Mouse (Mus musculus): Measurements from ENCODE around the gene Hpd. TPM values are rescaled to one million over a fixed set of nuclear protein-coding genes. Genes with fewer than 3 reads are reported as not detected.

Gene Hpd
- polyA plus RNA-seq, 1 experiment from 2014 or later: 4.7 TPM

- 93% methylated on average over 5 of the region's 5 CpGs for WGBS
- H3K4me3 ChIP-seq (replicated peaks): no peak overlapping the region
- ATAC-seq: no peak
Measured at GRCm38 (mm10) chr5:123178792-123179191, 3.7 kb downstream of the Hpd start.

DNA sequence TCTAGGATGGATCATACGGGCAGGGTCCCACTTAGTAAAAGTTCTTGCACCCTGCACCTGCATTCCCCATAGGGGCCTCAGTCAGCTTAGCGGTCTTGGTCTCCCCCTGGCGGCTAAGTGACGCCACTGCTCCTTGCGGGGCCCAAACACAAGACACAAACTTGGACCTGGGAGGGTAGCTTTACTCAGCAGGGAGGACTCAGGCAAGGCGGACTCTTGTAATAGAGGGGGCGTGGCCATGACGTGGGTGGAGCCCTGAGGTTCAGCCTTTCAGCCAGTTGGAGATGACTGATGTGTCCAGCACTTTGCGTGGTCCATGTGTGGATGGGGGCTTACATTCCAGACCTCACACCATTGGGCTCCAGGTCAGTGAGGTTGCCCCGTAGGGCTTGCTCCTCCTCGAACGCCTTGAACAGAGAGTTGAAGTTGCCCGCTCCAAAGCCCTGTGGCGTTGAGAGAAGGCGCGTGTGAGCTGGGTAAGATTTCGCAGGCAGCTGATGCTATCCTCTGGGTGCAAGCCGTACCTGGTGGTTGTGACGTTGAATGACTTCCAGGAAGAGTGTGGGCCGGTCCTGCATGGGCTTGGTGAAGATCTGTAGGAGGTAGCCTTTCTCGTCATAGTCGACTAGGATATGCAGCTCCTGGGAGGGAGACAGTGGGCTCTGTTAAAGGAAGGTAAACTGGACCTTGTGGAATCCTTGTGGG is 10.7 kb downstream of the Hpd start:
- Histone ChIP-seq H3K9me3 (no peaks in the 10 kb centered on the region), H3K4me1 (replicated peaks) (0 out of 2 replicates have a peak, but pooled peaks cover 2% of the 10 kb centered on the region), H3K27me3 (replicated peaks) (no peaks in the 10 kb centered on the region), H3K4me2 (replicated peaks) (peak overlapping the region; percentile 54), H3K9ac (no peak overlapping the region), H3K36me3 (0 out of 2 replicates have a peak, but pooled peaks cover 1% of the 10 kb centered on the region), H3K27ac (no peak overlapping the region), H3K4me3 (replicated peaks) (no peak overlapping the region; the same call in 1 of the 2 replicates)
- peak; percentile 90 for ATAC-seq
- WGBS: 9% methylated on average over 22 of the region's 22 CpGs

More at GRCm38 (mm10) chr5:123178792-123179191, 3.7 kb downstream of the Hpd start:
- Histone ChIP-seq H3K27ac (no peak overlapping the region), H3K4me1 (replicated peaks) (no peaks in the 10 kb centered on the region), H3K4me2 (replicated peaks) (no peak overlapping the region), H3K36me3 (no peaks in the 10 kb centered on the region), H3K9me3 (no peaks in the 10 kb centered on the region), H3K27me3 (replicated peaks) (no peaks in the 10 kb centered on the region), H3K9ac (no peak overlapping the region)

GRCm38 (mm10) chr5:123170365-123170764 is 12.2 kb downstream of the Hpd start:
- no peak for ATAC-seq
- no peak overlapping the region for H3K4me2 ChIP-seq (replicated peaks)
- WGBS: 83% methylated on average over 9 of the region's 9 CpGs
- peaks cover 13% of the 10 kb centered on the region for H3K36me3 ChIP-seq
- no peak overlapping the region for H3K27ac ChIP-seq
- no peaks in the 10 kb centered on the region for H3K27me3 ChIP-seq (replicated peaks)
- no peak overlapping the region for H3K4me3 ChIP-seq (replicated peaks)
- no peak overlapping the region for H3K9ac ChIP-seq
- H3K9me3 ChIP-seq: no peaks in the 10 kb centered on the region
- H3K4me1 ChIP-seq (replicated peaks): 0 out of 2 replicates have a peak, but pooled peaks cover 2% of the 10 kb centered on the region

DNA sequence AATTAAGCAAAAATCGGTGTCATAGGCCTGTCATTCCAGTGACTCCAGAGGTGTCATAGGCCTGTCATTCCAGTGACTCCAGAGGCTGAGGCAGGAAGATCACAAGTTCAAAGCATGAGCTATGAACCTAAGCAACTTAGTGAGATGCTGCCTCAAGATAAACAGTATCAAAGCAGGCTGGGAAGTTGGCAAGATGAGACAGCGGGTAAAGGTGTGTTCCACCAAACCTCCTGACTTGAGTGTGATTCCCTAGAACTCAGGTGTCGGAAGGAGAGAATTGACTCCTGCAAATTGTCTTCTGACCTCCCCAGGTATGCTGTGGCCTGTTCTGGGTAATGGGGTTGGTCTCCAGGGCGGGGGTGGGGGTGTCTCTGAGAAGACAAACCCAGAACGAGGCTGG is 13.2 kb downstream of the Hpd start, which contains the start of gene Psmd9:
Psmd9 (plus strand) TSS at position 130 of the 400 bp plus-strand sequence.
- ATAC-seq: no peak
- H3K36me3 ChIP-seq: peaks cover 17% of the 10 kb centered on the region
- 77% methylated on average over 5 of the region's 5 CpGs for WGBS

DNA sequence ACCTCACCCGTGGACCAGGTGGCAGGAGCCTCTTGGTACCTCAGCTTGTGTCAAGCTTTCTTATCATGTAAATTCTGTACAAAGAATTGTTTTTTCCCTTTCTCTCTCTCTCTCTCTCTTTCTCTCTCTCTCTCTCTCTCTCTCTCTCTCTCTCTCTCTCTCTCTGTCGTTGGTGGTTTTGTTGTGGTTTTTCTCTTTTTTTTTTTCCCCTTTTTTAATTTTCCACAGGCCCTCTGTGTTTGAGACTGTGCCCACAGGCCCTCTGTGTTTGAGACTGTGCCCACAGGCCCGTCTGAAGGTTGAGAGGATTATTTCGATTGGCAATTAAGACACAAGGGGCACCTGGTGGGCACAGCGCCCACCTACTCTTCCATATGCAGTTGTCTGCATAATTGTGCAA is 14.9 kb downstream of the Hpd start:
- Histone ChIP-seq H3K36me3 (peaks cover 33% of the 10 kb centered on the region), H3K27me3 (replicated peaks) (no peaks in the 10 kb centered on the region), H3K9me3 (no peaks in the 10 kb centered on the region), H3K4me1 (replicated peaks) (0 out of 2 replicates have a peak, but pooled peaks cover 2% of the 10 kb centered on the region), H3K4me3 (replicated peaks) (no peak overlapping the region), H3K4me2 (replicated peaks) (no peak overlapping the region), H3K9ac (no peak overlapping the region), H3K27ac (no peak overlapping the region)
- WGBS: 76% methylated on average over 5 of the region's 5 CpGs
- ATAC-seq: no peak

More for the DNA sequence above, 13.2 kb downstream of the Hpd start, which contains the start of gene Psmd9:
- Histone ChIP-seq H3K9ac (no peak within 1 kb of the TSS), H3K4me3 (replicated peaks) (no peak within 1 kb of the TSS), H3K4me1 (replicated peaks) (0 out of 2 replicates have a peak, but pooled peaks cover 2% of the 10 kb centered on the region), H3K4me2 (replicated peaks) (no peak within 1 kb of the TSS), H3K27ac (no peak within 1 kb of the TSS), H3K27me3 (replicated peaks) (no peaks in the 10 kb centered on the region), H3K9me3 (no peaks in the 10 kb centered on the region)

DNA sequence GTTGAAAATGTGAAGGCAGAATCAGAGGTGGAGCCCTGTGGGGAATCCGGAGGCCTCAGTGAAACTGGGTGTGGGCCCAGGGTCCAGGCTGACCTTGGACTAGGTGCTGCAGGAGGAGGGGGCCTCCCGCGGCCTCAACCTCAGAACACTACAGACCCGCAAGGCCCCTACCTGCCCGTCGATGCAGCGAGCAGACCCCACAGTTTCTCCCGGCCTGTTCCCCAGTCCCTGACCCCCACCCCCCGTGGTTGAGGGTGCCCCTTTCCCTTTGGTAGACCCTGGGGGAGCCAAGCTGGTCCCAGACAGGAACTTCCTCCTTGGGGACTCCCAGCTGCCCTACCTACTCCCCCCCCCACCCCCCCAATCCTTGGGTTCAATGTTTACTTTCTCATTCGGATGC is 16.1 kb downstream of the Hpd start:
- 0 out of 2 replicates have a peak, but pooled peaks cover 2% of the 10 kb centered on the region for H3K4me1 ChIP-seq (replicated peaks)
- 0 out of 2 replicates have a peak, but pooled peaks have one; percentile 17 for ATAC-seq
- 78% methylated on average over 10 of the region's 10 CpGs for WGBS

GRCm38 (mm10) chr5:123162942-123163341 is 19.6 kb downstream of the Hpd start:
- Histone ChIP-seq H3K27ac (no peak overlapping the region), H3K4me3 (replicated peaks) (no peak overlapping the region), H3K36me3 (peaks cover 70% of the 10 kb centered on the region), H3K9me3 (no peaks in the 10 kb centered on the region), H3K27me3 (replicated peaks) (no peaks in the 10 kb centered on the region), H3K9ac (no peak overlapping the region), H3K4me2 (replicated peaks) (no peak overlapping the region), H3K4me1 (replicated peaks) (no peaks in the 10 kb centered on the region)
- ATAC-seq: no peak
- 83% methylated on average over 9 of the region's 9 CpGs for WGBS

More for the DNA sequence above, 16.1 kb downstream of the Hpd start:
- H3K4me2 ChIP-seq (replicated peaks): no peak overlapping the region
- H3K4me3 ChIP-seq (replicated peaks): no peak overlapping the region
- H3K9ac ChIP-seq: no peak overlapping the region
- no peaks in the 10 kb centered on the region for H3K27me3 ChIP-seq (replicated peaks)
- peaks cover 39% of the 10 kb centered on the region for H3K36me3 ChIP-seq
- H3K27ac ChIP-seq: no peak overlapping the region
- no peaks in the 10 kb centered on the region for H3K9me3 ChIP-seq

DNA sequence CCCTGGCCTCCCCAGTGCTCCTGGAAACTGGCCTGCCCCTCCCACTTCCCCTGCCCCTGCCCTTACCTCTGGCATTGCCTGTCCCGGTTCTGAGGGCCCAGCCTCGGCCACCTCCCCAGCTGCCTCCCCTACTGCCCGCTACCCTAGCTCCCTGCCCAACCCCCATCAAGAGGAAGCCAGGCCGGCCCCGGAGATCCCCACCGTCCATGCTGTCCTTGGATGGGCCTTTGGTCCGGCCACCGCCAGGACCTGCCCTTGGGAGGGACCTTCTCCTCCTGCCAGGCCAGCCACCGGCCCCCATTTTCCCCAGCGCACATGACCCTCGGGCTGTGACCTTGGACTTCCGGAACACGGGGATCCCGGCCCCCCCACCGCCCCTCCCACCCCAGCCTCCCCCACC is 22.2 kb downstream of the Hpd start:
- no peak for ATAC-seq
- no peak overlapping the region for H3K4me3 ChIP-seq (replicated peaks)
- no peak overlapping the region for H3K27ac ChIP-seq
- no peak overlapping the region for H3K4me2 ChIP-seq (replicated peaks)
- no peaks in the 10 kb centered on the region for H3K27me3 ChIP-seq (replicated peaks)
- H3K4me1 ChIP-seq (replicated peaks): no peaks in the 10 kb centered on the region
- 85% methylated on average over 15 of the region's 15 CpGs for WGBS
- no peak overlapping the region for H3K9ac ChIP-seq
- H3K36me3 ChIP-seq: peaks cover 75% of the 10 kb centered on the region
- H3K9me3 ChIP-seq: no peaks in the 10 kb centered on the region

DNA sequence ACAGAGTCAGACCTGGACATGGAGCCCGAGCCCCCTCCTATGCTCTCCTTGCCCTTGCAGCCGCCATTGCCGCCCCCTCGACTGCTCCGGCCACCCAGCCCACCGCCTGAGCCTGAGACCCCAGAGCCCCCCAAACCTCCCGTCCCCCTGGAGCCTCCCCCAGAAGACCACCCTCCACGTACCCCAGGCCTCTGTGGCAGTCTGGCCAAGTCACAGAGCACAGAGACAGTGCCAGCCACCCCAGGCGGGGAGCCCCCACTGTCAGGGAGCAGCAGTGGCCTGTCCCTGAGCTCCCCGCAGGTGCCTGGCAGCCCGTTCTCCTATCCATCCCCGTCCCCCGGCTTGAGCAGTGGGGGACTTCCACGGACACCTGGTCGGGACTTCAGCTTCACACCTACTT is 22.7 kb downstream of the Hpd start:
- Histone ChIP-seq H3K4me1 (replicated peaks) (no peaks in the 10 kb centered on the region), H3K4me2 (replicated peaks) (no peak overlapping the region), H3K36me3 (peaks cover 76% of the 10 kb centered on the region), H3K9me3 (no peaks in the 10 kb centered on the region), H3K27me3 (replicated peaks) (no peaks in the 10 kb centered on the region), H3K27ac (no peak overlapping the region), H3K9ac (no peak overlapping the region), H3K4me3 (replicated peaks) (no peak overlapping the region)
- no peak for ATAC-seq
- WGBS: 93% methylated on average over 15 of the region's 15 CpGs

GRCm38 (mm10) chr5:123159446-123159845 is 23.1 kb downstream of the Hpd start:
- Histone ChIP-seq H3K27me3 (replicated peaks) (no peaks in the 10 kb centered on the region), H3K9ac (no peak overlapping the region), H3K27ac (no peak overlapping the region), H3K4me3 (replicated peaks) (no peak overlapping the region), H3K4me2 (replicated peaks) (no peak overlapping the region), H3K36me3 (peaks cover 78% of the 10 kb centered on the region), H3K4me1 (replicated peaks) (no peaks in the 10 kb centered on the region), H3K9me3 (no peaks in the 10 kb centered on the region)
- WGBS: 94% methylated on average over 4 of the region's 4 CpGs
- no peak for ATAC-seq

DNA sequence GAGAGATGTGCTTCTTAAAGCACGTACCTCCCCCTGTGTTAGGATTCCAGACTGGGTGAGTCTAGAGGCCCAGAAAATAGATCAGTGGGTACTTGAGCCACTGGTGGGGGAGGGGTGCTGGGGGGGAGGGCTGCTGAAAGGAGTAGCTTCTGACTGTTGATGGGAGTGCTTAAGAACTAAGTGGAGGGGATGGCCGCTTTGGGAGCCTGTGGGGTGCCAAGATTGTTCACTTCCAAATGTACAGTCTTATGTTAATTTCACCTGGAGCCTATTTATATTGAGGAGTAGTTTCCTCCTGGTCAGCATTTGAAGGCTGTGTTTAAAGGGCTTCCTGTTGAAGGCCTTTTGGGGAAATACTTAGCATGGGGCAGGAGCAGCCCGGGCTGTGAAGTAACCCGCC is 24.6 kb downstream of the Hpd start:
- Histone ChIP-seq H3K4me3 (replicated peaks) (no peak overlapping the region), H3K9me3 (no peaks in the 10 kb centered on the region), H3K4me1 (replicated peaks) (no peaks in the 10 kb centered on the region), H3K9ac (no peak overlapping the region), H3K4me2 (replicated peaks) (no peak overlapping the region), H3K36me3 (peaks cover 71% of the 10 kb centered on the region), H3K27me3 (replicated peaks) (no peaks in the 10 kb centered on the region), H3K27ac (no peak overlapping the region)
- no peak for ATAC-seq
- WGBS: 79% methylated on average over 4 of the region's 4 CpGs

DNA sequence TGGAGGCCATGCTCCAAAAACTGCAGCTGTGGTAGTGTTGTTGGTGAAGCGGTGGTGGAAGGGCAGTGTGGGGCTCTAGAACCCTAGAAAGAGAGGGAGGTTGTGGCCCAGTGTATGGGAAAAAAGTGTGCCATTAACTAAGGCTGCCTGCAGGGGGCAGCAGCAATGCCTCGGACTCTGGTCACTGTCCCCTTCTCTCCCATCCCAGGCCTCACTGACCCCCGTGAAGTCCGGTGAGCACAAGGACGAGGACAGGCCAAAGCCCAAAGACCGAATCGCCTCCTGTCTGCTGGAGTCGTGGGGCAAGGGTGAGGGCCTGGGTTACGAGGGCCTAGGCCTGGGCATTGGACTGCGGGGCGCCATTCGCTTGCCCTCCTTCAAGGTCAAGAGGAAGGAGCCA is 25.8 kb downstream of the Hpd start:
- Histone ChIP-seq H3K36me3 (peaks cover 75% of the 10 kb centered on the region), H3K9ac (no peak overlapping the region), H3K4me1 (replicated peaks) (no peaks in the 10 kb centered on the region), H3K27ac (no peak overlapping the region), H3K4me2 (replicated peaks) (no peak overlapping the region), H3K27me3 (replicated peaks) (no peaks in the 10 kb centered on the region), H3K9me3 (no peaks in the 10 kb centered on the region), H3K4me3 (replicated peaks) (no peak overlapping the region)
- ATAC-seq: no peak
- 92% methylated on average over 12 of the region's 12 CpGs for WGBS

DNA sequence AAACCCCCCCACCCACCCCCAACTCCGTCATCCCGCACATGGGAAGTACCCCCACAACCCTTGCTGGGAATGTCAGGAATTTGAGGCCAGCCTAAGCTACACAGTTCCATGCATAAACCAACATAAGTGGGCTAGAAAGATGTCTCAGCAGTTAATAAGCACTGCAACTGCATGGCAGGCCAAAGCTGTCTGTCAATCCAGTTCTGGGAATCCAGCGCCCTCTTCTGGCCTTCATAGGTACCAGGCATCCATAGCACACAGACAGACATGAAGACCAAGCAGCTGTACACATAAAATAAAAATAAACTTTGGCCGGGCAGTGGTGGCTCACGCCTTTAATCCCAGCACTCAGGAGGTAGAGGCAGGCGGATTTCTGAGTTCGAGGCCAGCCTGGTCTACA is 27.1 kb downstream of the Hpd start:
- Histone ChIP-seq H3K4me1 (replicated peaks) (peaks cover 7% of the 10 kb centered on the region), H3K4me2 (replicated peaks) (no peak overlapping the region), H3K36me3 (peaks cover 67% of the 10 kb centered on the region), H3K27me3 (replicated peaks) (no peaks in the 10 kb centered on the region), H3K9me3 (no peaks in the 10 kb centered on the region), H3K4me3 (replicated peaks) (no peak overlapping the region), H3K27ac (no peak overlapping the region), H3K9ac (no peak overlapping the region)
- ATAC-seq: no peak
- 51% methylated on average over 7 of the region's 7 CpGs for WGBS
